Mouse (Mus musculus): Measurements from ENCODE around the gene A630095N17Rik. TPM values are rescaled to one million over a fixed set of nuclear protein-coding genes. Genes with fewer than 3 reads are reported as not detected.
"Not testable (repeated sequence)": the region's sequence is repeated elsewhere in the genome, so short reads cannot be mapped to it uniquely, and the experiment has no call there.

The A630095N17Rik gene
- polyA plus RNA-seq, 1 experiment from 2014 or later: not detected

DNA sequence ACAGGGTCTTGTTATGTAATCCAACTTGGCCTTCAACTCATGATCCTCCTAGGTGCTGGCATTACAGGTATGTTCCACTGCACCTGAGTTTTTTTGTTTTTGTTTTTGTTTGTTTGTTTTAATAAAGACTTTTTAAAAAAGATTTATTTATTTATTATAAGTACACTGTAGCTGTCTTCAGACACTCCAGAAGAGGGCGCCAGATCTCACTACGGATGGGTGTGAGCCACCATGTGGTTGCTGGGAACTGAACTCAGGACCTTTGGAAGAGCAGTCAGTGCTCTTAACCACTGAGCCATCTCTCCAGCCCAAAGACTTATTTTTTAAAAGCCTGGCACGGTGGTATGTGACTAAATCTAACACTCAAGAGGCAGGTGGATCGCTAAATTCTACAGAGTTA is 587 bp upstream of the A630095N17Rik start:
- 59% methylated on average over 4 of the region's 4 CpGs for WGBS
- H3K4me1 ChIP-seq: peaks cover 18% of the 10 kb centered on the region
- not testable (repeated sequence) for H3K27ac ChIP-seq (replicated peaks); DNase-seq (ENCODE audit: low spot score); H3K4me3 ChIP-seq; H3K36me3 ChIP-seq (replicated peaks); H3K9me3 ChIP-seq
- peaks cover 12% of the 10 kb centered on the region; the same call in 1 of the 2 replicates for H3K27me3 ChIP-seq (replicated peaks; ENCODE audit: low read depth, poor library complexity, severe bottlenecking)

DNA sequence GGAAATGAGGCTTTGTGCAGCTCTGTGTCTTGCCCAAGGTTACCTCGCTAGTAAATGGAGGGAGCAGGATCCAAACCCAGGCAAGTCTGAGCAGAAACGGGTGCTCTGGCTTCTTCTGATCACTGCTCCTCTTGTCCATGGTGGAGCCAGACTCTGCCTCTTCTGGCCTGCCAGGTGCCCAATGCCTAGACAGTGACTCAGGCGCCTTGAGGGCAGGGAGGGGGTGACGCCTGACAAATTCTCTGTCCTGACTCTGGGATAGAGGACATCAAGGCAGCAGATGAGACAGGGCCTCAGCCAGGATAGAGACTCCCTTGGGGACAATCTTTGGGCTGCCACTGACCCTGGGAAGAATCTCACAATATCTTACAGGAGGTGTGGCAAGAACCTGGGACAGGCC is 678 bp downstream of the A630095N17Rik start:
- Histone ChIP-seq H3K27me3 (replicated peaks; ENCODE audit: low read depth, poor library complexity, severe bottlenecking) (peaks cover 12% of the 10 kb centered on the region), H3K9me3 (no peaks in the 10 kb centered on the region), H3K4me1 (peaks cover 6% of the 10 kb centered on the region; the same call in 1 of the 2 replicates), H3K36me3 (replicated peaks) (no peaks in the 10 kb centered on the region), H3K27ac (replicated peaks) (no peak overlapping the region), H3K4me3 (no peak overlapping the region)
- DNase-seq (ENCODE audit: low spot score): no peak
- WGBS: 80% methylated on average over 4 of the region's 4 CpGs

DNA sequence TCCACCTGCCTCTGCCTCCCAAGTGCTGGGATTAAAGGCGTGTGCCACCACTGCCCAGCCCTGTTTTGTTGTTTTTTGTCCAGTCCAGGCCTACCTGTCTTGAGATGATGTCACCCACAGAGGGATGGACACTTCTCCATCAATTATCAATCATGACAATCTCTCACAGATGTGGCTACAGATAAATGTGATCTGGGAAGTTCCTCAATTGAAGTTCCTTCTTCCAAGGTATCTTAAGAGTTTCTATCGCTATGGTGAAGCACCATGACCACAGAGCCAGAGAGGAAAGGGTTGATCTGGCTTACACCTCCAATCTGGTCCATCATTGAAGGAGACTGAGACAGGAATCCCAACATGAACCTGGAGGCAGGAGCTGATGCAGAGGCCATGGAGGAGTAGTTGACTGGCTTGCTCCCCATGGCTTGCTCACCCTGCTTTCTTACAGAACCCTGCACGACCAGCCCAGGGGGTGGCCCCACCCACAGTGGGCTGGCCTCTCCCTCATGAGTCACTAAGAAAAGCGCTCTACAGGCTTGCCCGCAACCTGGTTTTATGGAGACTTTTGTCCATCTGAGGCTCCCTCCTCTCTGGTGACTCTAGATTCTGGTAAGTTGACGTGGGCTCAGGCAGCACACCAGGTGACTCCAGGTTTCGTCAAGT is 1.4 kb downstream of the A630095N17Rik start:
- H3K27me3 ChIP-seq (replicated peaks; ENCODE audit: low read depth, poor library complexity, severe bottlenecking): peaks cover 12% of the 10 kb centered on the region

DNA sequence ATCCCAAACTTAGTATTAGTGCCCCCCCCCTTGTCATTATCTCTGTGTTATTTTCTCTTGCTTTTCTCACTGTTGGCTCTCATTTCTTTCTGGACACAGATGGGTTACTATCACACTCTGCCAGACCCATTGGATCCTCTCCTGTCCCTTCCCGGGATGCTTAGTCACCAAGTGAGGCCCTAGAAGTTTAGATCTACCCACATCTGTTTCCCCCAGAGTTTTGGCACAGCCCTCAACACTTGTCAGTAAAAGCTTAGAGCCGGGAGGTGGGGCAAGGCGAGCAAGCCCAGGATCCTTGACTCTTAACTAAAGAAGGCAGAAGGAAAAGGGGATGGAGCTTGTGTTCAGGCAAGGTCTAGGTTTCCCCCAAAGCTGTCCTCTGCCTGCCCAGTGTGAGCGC is 2.7 kb downstream of the A630095N17Rik start:
- H3K36me3 ChIP-seq (replicated peaks): no peaks in the 10 kb centered on the region
- H3K27me3 ChIP-seq (replicated peaks; ENCODE audit: low read depth, poor library complexity, severe bottlenecking): peaks cover 4% of the 10 kb centered on the region
- DNase-seq (ENCODE audit: low spot score): no peak
- no peaks in the 10 kb centered on the region for H3K4me1 ChIP-seq
- H3K27ac ChIP-seq (replicated peaks): no peak overlapping the region
- H3K4me3 ChIP-seq: no peak overlapping the region
- H3K9me3 ChIP-seq: no peaks in the 10 kb centered on the region
- 79% methylated on average over 4 of the region's 4 CpGs for WGBS

More for the DNA sequence above, 1.4 kb downstream of the A630095N17Rik start:
- H3K36me3 ChIP-seq (replicated peaks): no peaks in the 10 kb centered on the region
- H3K27ac ChIP-seq (replicated peaks): no peak overlapping the region
- H3K9me3 ChIP-seq: no peaks in the 10 kb centered on the region
- no peak overlapping the region for H3K4me3 ChIP-seq
- DNase-seq (ENCODE audit: low spot score): no peak
- WGBS: 74% methylated on average over 7 of the region's 7 CpGs
- no peaks in the 10 kb centered on the region for H3K4me1 ChIP-seq

DNA sequence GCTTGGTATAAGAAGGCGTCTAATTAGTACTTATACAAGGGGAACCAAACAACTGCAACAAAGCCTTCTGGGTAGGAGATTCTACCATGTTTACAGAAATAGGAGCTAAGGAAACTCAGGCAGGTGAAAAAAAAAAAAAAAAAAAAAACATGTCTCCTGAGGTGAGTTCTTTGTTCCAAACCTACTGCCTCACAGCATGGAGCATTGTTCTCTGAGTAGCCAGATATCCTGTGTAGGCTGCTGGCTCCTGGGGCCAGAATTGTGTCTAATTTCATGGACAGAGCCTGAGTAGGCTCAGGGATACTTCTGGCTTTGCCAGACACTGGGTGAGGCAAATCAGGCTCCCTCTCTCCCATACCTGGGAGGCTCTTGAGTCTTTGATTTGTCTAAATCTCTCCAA is 4.2 kb downstream of the A630095N17Rik start:
- DNase-seq (ENCODE audit: low spot score): no peak
- H3K9me3 ChIP-seq: no peaks in the 10 kb centered on the region
- H3K36me3 ChIP-seq (replicated peaks): no peaks in the 10 kb centered on the region
- H3K4me3 ChIP-seq: no peak overlapping the region
- WGBS: 56% methylated on average over 1 of the region's 1 CpGs
- no peak overlapping the region for H3K27ac ChIP-seq (replicated peaks)
- H3K4me1 ChIP-seq: no peaks in the 10 kb centered on the region
- H3K27me3 ChIP-seq (replicated peaks; ENCODE audit: low read depth, poor library complexity, severe bottlenecking): peaks cover 9% of the 10 kb centered on the region

DNA sequence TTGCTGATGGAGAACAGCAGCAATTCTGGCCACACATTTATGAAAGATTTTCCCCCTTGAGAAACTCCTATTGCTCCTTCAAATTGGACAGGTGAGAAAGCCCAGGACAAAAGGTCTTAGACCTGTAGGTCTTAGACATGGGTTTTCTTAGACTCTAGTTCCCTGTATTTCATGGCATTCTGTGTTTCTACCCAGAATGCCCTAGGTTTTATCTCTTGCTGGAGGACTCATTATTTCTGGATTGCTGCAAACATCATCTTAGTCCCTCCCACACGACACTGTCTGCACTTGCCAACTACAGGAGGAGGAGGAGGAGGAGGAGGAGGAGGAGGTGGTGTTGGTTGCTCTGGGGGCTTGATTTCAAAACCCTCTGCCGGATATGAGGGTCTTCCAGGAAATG is 5.8 kb downstream of the A630095N17Rik start:
- Histone ChIP-seq H3K36me3 (replicated peaks) (no peaks in the 10 kb centered on the region), H3K27me3 (replicated peaks; ENCODE audit: low read depth, poor library complexity, severe bottlenecking) (peaks cover 25% of the 10 kb centered on the region), H3K27ac (replicated peaks) (no peak overlapping the region), H3K4me3 (no peak overlapping the region), H3K4me1 (no peaks in the 10 kb centered on the region), H3K9me3 (no peaks in the 10 kb centered on the region)
- DNase-seq (ENCODE audit: low spot score): no peak
- WGBS: 69% methylated on average over 2 of the region's 2 CpGs

DNA sequence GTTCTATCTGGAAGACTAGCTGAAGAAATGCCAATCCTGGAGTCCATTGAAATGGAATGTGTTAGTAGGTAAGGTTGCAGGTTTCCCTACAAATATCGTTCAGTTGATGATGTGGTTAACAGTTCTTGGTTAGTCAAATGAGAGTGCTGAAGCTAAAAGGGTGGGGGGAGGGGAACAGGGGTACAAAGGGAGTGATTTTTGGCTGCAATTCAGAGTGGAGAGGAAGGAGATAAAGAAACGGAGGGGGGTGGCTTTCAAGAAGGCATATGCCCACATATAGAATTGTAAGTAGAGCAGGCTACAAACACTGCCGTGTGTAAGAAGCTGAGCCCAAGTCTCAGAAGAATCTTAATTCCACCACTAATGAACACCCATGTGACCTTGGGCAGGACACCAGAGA is 6.4 kb downstream of the A630095N17Rik start:
- H3K36me3 ChIP-seq (replicated peaks): no peaks in the 10 kb centered on the region
- peaks cover 31% of the 10 kb centered on the region for H3K27me3 ChIP-seq (replicated peaks; ENCODE audit: low read depth, poor library complexity, severe bottlenecking)
- no peak overlapping the region for H3K4me3 ChIP-seq
- no peak for DNase-seq (ENCODE audit: low spot score)
- no peak overlapping the region for H3K27ac ChIP-seq (replicated peaks)
- 75% methylated on average over 3 of the region's 3 CpGs for WGBS
- H3K9me3 ChIP-seq: no peaks in the 10 kb centered on the region
- H3K4me1 ChIP-seq: no peaks in the 10 kb centered on the region

DNA sequence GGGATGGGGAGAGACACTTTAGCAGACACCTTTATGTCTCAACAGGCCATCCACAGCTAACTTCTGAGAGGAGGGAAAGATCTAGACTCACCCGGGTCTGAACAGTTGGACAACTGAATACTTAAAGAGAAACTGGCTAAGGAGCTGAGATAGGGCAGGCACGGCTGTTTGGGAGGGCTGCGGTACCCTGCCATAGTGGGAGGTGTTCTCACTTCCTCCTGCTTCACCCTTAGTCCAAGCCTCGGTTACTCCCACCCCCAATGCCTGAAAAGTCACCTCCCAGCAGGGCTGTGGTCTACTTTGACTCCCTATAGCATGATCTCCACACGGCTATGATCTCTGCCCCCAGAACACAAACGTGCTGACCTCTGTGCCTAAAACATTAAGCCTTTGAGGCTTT is 8.4 kb downstream of the A630095N17Rik start:
- Histone ChIP-seq H3K4me1 (peaks cover 14% of the 10 kb centered on the region), H3K27ac (replicated peaks) (no peak overlapping the region), H3K36me3 (replicated peaks) (no peaks in the 10 kb centered on the region), H3K27me3 (replicated peaks; ENCODE audit: low read depth, poor library complexity, severe bottlenecking) (peaks cover 51% of the 10 kb centered on the region), H3K9me3 (no peaks in the 10 kb centered on the region), H3K4me3 (no peak overlapping the region)
- 77% methylated on average over 6 of the region's 6 CpGs for WGBS
- DNase-seq (ENCODE audit: low spot score): no peak

DNA sequence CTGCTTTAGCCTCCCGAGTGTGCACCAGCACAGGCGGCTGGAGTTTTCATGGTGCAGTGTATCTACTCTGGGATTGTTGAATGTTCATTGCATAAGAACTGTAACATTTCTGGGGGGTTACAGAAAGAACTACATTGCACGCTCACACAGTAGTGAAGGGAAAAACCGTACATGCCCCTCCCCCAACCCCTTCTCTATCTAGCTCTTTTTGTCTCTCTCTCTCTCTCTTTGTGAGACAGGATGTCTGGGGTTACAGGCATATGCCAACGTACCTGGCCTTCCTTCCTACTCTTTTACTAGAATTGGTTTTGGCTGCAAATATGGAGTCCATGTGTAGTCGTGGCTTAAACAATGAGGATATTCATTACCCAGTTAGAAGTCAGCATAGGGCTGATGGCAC is 9.0 kb downstream of the A630095N17Rik start:
- H3K4me3 ChIP-seq: no peak overlapping the region
- H3K27me3 ChIP-seq (replicated peaks; ENCODE audit: low read depth, poor library complexity, severe bottlenecking): peaks cover 57% of the 10 kb centered on the region
- WGBS: 82% methylated on average over 6 of the region's 6 CpGs
- DNase-seq (ENCODE audit: low spot score): no peak
- H3K4me1 ChIP-seq: peaks cover 20% of the 10 kb centered on the region
- H3K9me3 ChIP-seq: no peaks in the 10 kb centered on the region
- H3K27ac ChIP-seq (replicated peaks): no peak overlapping the region
- H3K36me3 ChIP-seq (replicated peaks): no peaks in the 10 kb centered on the region

DNA sequence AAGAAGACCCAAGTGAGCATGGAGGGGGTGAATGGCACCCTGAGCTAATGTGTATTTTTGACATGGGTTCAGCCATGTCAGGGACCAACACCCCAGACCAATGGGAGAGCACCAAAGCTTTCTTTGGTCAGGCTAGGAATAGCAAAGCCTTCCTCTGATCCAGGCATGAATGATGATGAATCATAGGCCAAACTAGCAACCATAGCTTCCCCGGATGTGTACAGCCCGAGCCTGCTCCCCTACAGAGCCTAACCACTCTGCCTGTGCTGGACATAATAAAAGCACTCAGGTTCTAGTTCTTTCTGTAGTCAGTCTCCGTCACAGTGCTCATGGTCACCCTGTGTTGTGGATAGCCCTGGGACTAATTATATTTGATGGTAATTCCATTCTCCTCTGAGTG is 10.4 kb downstream of the A630095N17Rik start:
- peaks cover 25% of the 10 kb centered on the region for H3K4me1 ChIP-seq
- peaks cover 71% of the 10 kb centered on the region for H3K27me3 ChIP-seq (replicated peaks; ENCODE audit: low read depth, poor library complexity, severe bottlenecking)
- 84% methylated on average over 3 of the region's 3 CpGs for WGBS
- no peak overlapping the region for H3K27ac ChIP-seq (replicated peaks)
- no peak for DNase-seq (ENCODE audit: low spot score)
- no peaks in the 10 kb centered on the region for H3K9me3 ChIP-seq
- no peak overlapping the region for H3K4me3 ChIP-seq
- no peaks in the 10 kb centered on the region for H3K36me3 ChIP-seq (replicated peaks)

DNA sequence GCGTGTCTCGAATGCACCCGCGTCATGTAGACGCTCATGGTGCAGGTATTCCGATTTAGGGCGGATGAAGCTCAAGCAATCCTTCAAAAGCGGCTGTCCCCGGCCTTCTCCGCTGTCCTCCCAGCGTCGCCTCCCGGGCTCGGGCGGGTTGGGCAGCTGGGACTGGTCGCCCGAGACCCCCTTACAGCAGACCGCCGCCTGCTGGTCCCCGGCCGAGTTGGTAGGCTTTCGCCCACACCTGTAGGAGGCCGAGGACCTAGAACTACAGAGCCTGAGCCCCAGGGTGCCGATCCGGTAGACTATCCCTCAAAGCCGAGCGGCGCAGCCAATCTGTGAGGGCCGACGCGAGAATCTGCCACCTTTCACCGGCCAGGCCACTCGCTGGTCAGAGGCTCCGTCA is 12.4 kb downstream of the A630095N17Rik start, which contains the start of gene Tuba4a:
Tuba4a (minus strand) TSS at position 335 of the 400 bp plus-strand sequence.
- Histone ChIP-seq H3K4me1 (peaks cover 25% of the 10 kb centered on the region), H3K36me3 (replicated peaks) (peaks cover 16% of the 10 kb centered on the region), H3K9me3 (no peaks in the 10 kb centered on the region), H3K27ac (replicated peaks) (peak within 1 kb of the TSS; percentile 32; the same call in 1 of the 2 replicates), H3K4me3 (peak within 1 kb of the TSS; percentile 63), H3K27me3 (replicated peaks; ENCODE audit: low read depth, poor library complexity, severe bottlenecking) (peaks cover 85% of the 10 kb centered on the region)
- peak; percentile 60 for DNase-seq (ENCODE audit: low spot score)
- WGBS: 1% methylated on average over 34 of the region's 34 CpGs

DNA sequence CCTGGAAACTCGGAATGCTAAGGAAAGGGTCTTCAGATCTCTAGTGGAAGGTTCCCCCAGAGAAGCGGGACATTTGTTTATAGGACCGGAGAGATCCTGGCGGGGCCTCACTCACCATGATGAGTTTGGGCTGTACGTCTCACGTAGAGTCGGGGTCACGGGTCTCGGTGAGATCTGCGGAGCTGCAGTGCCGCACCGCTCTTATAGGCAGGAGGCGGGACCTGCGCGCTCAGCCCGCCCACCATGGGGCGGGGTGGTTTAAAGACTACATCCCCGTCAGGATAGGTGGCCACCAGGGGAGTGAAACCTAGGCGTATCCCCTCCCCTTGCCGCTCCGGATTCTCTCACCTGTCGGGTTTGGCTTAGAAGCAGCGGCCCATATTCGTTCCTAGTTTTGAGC is 12.8 kb downstream of the A630095N17Rik start:
- H3K27ac ChIP-seq (replicated peaks): no peak overlapping the region
- under 1% methylated on average over 24 of the region's 24 CpGs for WGBS

DNA sequence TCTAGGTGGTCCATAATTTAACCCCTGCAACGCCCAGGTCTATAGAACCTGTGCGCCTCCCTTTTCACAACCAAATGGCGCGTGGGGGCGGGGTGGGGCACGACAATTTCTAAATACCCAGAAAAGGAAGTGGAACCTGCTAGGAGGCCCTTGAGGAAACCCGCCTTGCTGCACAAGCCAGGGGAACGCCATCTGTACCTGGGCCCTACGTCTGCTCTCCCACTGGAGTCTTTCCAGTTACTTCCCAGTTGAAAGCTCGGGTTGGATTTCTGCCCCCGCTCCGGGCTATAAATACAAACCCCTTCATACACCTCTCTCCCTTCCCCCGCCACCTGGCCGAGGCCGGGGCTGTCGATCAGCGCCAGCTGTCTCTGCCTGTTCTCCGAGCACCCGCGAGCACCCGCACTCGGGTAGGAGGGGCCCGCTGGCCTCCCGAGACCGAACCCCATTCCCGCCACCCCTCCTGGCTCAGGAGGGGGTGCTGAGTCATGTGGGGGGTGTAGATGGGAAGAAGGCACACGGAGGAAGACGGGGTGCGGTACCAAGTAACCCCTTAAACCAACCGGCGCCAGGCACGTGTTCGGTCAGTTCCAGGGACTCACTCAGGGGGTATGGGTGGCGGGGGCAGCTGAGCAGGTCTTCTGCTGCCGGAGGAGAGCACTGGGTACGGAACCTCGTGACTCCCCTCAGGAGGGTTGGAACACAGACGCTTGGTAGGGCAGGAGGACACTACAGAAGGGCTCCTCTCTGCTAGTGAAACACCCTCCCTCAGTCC is 13.5 kb downstream of the A630095N17Rik start:
- DNase-seq (ENCODE audit: low spot score): peak; percentile 44
- peak overlapping the region; percentile 63 for H3K4me3 ChIP-seq
- WGBS: 2% methylated on average over 38 of the region's 38 CpGs
- H3K4me1 ChIP-seq: peaks cover 25% of the 10 kb centered on the region
- H3K27me3 ChIP-seq (replicated peaks; ENCODE audit: low read depth, poor library complexity, severe bottlenecking): peaks cover 83% of the 10 kb centered on the region
- no peaks in the 10 kb centered on the region for H3K9me3 ChIP-seq
- H3K27ac ChIP-seq (replicated peaks): peak overlapping the region; percentile 32; the same call in 1 of the 2 replicates
- peaks cover 28% of the 10 kb centered on the region for H3K36me3 ChIP-seq (replicated peaks)

More for the DNA sequence above, 12.8 kb downstream of the A630095N17Rik start:
- Histone ChIP-seq H3K4me3 (peak overlapping the region; percentile 63), H3K27me3 (replicated peaks; ENCODE audit: low read depth, poor library complexity, severe bottlenecking) (peaks cover 85% of the 10 kb centered on the region), H3K9me3 (no peaks in the 10 kb centered on the region), H3K36me3 (replicated peaks) (peaks cover 21% of the 10 kb centered on the region), H3K4me1 (peaks cover 25% of the 10 kb centered on the region)
- DNase-seq (ENCODE audit: low spot score): peak; percentile 80
